Mouse (Mus musculus) neural tube, embryonic 13.5 days (tissue): ENCODE measurements around the gene Supt3. TPM values are rescaled to one million over a fixed set of nuclear protein-coding genes. Genes with fewer than 3 reads are reported as not detected.

Experiments used
- polyA plus RNA-seq: library from polyadenylated mRNA; unstranded; fragments of >200 nt; fragmentation: Nextera tagmentation; extraction: Ambion mirVana; gene quantifications from 2 replicates; pipeline ENCODE4 v1.2.1, GENCODE M21; 2015

The Supt3 gene
- polyA plus RNA-seq, 1 experiment from 2014 or later, result 25.9 TPM

Other genes with a start within 250 kb of the Supt3 start
- 0.59 and 2.3 TPM in 2 replicates for gene Runx2, start 37.6 kb downstream of the Supt3 start, polyA plus RNA-seq